Mouse (Mus musculus) cerebellum, postnatal 10 days (tissue): Measurements from ENCODE around the gene Pald1.

ENCODE experiments used
- DNase-seq, 2 experiments: peaks; one replicate each; pipeline ENCODE4 v3.0.0; 2021; ENCODE audit warnings: mixed read lengths in 2 of 2

Pald1 gene

GRCm38 (mm10) chr10:61325782-61326328 is 57.5 kb downstream of the Pald1 start:
- DNase-seq: no peak

- DNase-seq: no peak
These were observed 58.6 kb downstream of the Pald1 start for GRCm38 (mm10) chr10:61324717-61325116.

GRCm38 (mm10) chr10:61318527-61318926 is 64.8 kb downstream of the Pald1 start:
- DNase-seq: no peak

GRCm38 (mm10) chr10:61315324-61315880 is 67.9 kb downstream of the Pald1 start:
- no peak for DNase-seq

- no peak for DNase-seq
These were observed 69.6 kb downstream of the Pald1 start for GRCm38 (mm10) chr10:61313750-61314149.

DNA sequence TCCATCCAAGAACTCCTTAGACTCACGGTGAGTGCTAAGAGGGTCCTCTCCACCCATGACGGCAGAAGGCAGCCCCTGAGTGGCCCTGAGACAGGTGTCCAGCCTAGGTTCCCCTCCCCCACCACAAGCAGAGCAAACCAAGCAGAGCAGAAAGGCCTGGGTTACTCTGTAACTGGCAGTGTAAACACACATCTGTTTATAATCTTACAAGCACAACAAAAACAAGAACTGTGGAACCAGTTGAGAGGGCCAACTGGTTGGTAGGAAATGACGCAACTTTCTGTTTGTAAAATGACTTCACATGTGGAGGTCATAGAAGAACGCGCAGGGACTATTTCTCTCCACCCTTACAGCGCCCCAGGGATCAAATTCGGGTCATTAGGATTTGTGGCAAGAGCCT is 70.6 kb downstream of the Pald1 start:
- no peak for DNase-seq

DNA sequence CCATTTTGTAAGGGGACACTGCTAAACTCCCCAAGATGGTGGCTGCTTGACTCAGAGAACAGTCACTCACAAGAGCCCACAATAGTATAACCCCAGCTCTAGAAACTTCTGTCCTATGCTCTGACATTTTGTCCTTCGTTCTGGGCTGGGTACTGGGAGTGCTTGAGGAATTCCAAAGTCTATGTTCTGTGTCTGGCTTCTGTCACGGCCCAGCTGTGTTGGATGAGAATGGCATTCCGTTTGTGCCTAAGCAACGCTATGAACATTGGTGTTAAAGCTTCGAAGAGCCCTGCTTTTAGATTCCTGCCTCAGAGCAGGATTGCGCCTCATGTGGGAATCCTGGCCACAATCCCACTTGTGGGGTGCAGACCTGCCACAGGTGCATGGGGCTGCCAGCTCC is 71.2 kb downstream of the Pald1 start:
- no peak for DNase-seq

DNA sequence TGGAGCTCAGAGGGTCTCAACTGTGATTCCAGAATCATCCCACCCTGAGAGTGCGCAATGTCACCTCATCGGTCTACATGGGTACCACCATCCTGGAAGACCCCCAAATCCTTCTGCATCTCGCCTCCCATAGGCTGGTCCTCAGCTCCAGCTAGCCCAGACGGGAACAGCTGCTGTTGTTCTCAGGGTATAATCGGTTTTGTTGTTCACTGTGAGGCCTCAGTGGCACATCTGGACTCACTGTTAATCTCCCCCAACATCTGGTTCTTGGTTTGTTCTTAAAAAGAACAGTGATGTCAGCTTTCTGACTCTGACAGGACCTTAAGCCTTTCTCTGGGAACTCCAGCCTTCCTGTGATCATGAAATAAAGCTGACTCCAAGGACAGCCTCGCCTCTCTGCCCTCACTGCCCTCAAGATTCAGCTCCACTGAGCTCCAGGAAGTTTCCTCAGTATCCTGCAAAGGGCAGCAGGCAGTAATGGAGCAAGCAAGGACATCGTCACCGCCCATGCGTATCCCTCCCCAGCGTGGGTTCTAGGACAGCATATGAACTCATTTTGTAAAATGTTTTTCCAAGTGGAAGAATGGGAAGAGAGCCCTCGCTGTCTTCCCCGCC is 74.5 kb downstream of the Pald1 start:
- no peak for DNase-seq

DNA sequence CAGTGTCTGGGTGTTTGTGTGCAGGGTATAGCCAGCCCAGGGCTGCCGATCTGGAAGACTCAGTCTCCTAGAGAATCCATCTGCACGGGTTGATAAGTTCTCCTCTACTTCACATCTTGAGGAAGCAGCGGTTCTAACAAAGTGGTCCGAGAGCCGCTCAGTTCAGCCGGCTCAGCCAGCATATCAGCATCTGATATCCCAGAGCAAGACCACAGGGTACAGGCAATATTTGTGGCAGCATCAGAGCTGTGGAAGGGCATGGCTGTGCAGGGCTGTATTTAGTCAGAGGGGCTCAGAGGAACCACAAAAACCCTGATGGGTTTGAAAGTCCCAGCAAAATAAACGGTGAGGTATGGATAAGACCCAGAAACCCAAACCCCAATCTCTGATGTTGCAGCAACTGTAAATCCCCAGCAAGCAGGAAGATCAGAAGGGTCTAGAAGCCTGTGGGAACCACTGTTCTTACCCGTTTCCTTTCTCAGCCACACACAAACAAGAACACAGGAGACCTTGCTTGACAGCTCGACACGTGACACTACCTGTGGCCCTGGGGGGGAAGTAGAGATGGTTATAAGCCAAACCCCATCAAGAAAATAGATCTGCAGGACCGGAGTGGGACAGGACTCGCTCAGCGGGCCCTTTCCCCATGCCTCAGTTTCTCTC is 77.3 kb downstream of the Pald1 start:
- no peak for DNase-seq

- peak; percentile 77 to 84 for DNase-seq
These were observed 79.3 kb downstream of the Pald1 start for GRCm38 (mm10) chr10:61304046-61304445.

- DNase-seq: no peak
These were observed 82.3 kb downstream of the Pald1 start for GRCm38 (mm10) chr10:61300996-61301395.

- DNase-seq: no peak
These were observed 85.9 kb downstream of the Pald1 start, which contains the start of gene Prf1 for GRCm38 (mm10) chr10:61297477-61297876. TSS of gene Prf1 (plus strand) at chr10:61297833.

DNA sequence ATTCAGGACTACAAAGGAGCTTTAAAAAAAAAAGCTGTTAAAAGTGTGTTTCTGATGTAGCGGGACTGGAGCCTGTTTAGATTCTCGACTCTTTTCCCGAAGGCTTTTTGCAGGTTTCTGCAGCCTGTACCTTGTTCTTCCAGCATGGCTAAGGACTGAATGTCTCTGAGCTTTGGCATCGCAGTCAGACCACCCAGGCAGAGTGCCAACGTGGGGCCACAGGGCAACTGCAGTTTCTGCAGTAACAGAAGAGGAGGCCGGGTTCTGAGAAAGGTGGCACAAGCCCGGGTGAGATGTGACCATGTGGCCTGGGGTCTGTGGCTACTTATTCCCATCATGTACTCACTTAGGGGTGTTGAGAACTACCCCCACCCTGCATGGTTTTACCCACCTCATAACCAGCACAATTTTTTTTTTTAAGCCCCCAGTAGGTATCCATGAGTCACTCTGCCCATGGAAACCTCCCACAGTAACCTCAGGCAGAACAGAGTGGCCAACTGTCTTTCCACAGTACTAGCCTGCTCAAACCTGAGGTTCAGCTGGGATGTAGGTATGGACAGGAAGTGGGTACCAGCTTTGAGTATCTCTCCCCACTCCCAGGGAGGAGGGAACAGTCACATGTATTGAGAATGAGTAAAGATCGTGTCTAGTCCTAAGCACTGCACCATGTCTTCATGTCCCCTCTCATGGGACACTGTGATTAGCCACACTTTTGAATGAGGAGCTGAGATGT is 86.5 kb downstream of the Pald1 start:
- DNase-seq: peak; percentile 59 to 69

DNA sequence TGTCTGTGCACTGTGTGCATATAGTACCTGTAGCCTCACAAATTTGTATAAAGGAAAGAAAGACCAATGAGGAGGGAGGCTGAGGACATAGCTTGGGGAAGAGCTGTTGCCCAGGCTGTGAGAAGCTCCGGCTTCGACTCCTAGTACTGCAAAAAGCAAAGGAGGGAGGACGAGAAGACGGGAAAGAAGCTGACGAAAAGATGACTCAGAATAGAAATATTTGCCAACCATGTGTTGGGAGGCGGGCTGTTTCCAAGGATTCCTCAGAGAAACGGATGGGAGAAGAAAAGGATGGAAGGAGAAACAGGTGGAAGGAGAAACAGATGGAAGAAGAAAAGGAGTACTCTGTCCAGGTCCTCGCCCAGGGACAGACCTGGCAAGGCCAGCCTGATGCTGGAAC is 89.1 kb downstream of the Pald1 start:
- no peak for DNase-seq

- DNase-seq: no peak
These were observed 92.9 kb downstream of the Pald1 start for GRCm38 (mm10) chr10:61290479-61290878.

- DNase-seq: no peak
These were observed 93.3 kb downstream of the Pald1 start for GRCm38 (mm10) chr10:61290016-61290415.

- DNase-seq: no peak
These were observed 97.1 kb downstream of the Pald1 start for GRCm38 (mm10) chr10:61286246-61286645.

DNA sequence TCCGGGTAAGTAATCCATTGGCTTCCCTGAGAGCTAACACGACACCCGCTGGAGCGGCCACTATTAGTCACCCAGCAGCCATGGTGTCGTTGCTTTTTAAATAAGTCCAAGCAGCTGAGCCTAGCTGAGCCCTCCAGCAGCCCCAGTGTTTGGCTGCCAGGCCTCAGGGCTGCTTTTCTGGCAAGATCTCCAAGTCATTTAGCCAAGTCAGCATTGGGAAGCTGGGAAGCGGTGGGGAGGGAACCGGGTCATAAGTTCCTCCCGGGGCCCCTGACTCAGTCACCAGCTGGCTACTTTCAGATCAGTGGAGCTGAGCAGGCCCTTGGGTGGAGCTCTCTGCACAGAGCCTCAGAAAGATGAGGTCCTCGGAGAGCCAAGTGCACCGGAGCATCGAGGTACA is 98.1 kb downstream of the Pald1 start:
- DNase-seq: peak; percentile 85 to 89

- DNase-seq: no peak
These were observed 99.0 kb downstream of the Pald1 start for GRCm38 (mm10) chr10:61284309-61284708.

DNA sequence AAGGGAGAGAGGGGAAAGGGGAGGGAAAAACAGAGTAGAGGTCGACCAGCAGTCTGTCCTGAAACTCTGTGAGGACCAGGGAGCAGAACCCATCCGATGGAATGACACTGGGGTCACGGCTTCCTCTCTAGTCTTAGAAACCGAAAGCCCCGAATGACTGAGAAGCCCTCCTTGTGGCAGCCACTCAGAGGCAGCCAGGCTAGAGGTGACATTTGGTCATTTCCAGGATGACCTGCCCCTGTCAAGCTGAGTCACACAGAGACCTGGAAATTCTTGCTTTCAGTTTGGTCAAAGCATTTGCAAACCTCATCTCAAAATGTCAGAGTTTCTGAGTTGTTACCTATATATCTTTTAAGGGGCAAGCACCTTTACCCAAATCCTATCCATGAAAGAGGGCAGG is 102.2 kb downstream of the Pald1 start:
- no peak for DNase-seq

GRCm38 (mm10) chr10:61277918-61278674 is 105.2 kb downstream of the Pald1 start:
- peak; percentile 44 to 57 for DNase-seq

DNA sequence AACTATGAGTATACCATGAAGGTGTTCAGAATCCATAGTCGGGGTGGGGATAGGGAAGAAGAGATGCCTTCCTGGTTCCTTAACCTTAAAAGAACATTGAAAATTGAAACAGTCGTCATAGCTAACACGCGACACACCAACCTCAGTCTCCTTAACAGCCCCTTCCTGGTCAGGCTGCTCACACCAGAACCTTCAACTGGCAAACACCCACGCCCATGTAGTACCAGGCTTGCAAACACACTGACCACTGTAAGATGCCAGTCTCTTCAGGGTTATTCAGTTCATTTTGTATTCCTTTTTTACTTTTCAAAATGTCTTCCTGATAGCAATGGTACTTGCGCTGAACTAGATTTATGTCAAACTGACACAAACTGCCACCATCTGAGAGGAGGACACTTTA is 106.3 kb downstream of the Pald1 start:
- DNase-seq: no peak

- DNase-seq: peak; percentile 60 to 65
These were observed 107.6 kb downstream of the Pald1 start for GRCm38 (mm10) chr10:61275669-61276110.
